Mouse (Mus musculus): Measurements from ENCODE around the gene Pagr1b. TPM values are rescaled to one million over a fixed set of nuclear protein-coding genes. Genes with fewer than 3 reads are reported as not detected.
A peak's percentile ranks its signal among the peaks of the same experiment; 100 is the strongest.

Pagr1b gene
- polyA plus RNA-seq, 1 experiment from 2014 or later: 0.32 TPM

DNA sequence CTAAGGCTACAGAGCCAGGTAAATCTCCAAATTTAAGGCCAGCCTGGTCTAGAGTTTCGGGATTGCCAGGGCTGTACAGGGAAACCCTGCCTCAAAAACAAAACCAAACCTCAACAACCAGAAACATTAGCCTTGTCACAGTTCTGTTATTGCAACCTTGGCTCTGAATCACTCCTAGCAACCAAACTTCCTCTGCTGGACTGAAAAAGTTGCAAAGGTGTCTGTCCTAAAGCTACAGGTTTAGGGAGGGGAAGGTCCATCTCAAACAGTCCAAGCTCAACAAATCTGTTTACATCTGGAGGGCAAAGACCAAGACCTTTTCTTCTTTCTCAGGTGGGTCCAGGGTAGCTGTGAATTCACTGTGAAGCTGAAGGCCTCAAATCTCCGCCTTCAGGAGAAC, 5.2 kb downstream of the Pagr1b start:
- H3K9ac ChIP-seq (replicated peaks): no peak overlapping the region
- no peak for ATAC-seq (ENCODE audit: low FRiP score, low read depth)
- H3K27me3 ChIP-seq: no peaks in the 10 kb centered on the region
- H3K27ac ChIP-seq (replicated peaks): no peak overlapping the region; the same call in 1 of the 2 replicates
- peaks cover 31% of the 10 kb centered on the region for H3K4me1 ChIP-seq
- no peaks in the 10 kb centered on the region for H3K9me3 ChIP-seq
- peaks cover 43% of the 10 kb centered on the region for H3K36me3 ChIP-seq
- WGBS: 96% methylated on average over 2 of the region's 2 CpGs
- no peak overlapping the region for H3K4me3 ChIP-seq
- H3K4me2 ChIP-seq (replicated peaks): no peak overlapping the region

DNA sequence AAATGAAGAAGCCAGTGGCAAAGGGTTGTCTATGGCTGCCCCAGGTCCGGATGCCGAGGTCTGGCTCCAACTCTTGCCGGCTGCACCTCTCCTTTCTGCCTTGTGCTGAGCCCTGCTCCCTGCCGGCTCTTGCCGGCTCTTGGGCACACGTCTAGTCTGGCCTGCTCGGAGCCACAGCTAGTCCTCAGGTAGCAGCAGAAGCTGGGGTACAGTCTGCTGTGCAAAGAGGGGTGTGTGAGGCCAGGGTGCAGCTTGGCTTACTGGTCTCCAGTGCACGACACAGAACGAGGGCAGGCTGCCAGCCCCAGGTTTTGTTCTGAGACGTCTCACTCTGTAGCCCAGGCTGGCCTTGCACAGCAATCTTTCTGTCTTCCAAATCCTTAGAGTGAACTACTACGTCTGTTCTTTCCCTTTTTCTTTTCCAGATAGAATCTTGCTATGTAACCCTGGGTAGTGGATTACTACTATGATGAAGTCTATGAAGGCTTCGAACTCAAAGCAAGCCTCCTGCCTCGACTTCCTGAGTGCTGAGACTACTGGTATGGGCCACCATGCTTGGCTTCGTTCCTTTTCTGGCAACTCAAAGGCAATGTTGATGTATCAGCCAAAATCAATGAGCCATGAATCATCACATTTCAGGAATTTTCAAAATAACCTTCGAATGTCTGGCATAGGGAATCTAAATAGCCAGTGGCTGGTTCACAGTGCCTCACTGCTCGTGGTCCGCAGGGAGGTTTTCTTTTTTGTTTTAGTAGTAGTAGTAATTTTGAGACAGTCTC, 6.8 kb downstream of the Pagr1b start:
- Histone ChIP-seq H3K4me1 (peaks cover 15% of the 10 kb centered on the region; the same call in 1 of the 2 replicates), H3K9ac (replicated peaks) (no peak overlapping the region), H3K27ac (replicated peaks) (peak overlapping the region; percentile 58; the same call in 1 of the 2 replicates), H3K36me3 (peaks cover 31% of the 10 kb centered on the region), H3K4me3 (no peak overlapping the region), H3K9me3 (no peaks in the 10 kb centered on the region), H3K27me3 (no peaks in the 10 kb centered on the region), H3K4me2 (replicated peaks) (no peak overlapping the region)
- no peak for ATAC-seq (ENCODE audit: low FRiP score, low read depth)
- 86% methylated on average over 17 of the region's 17 CpGs for WGBS

DNA sequence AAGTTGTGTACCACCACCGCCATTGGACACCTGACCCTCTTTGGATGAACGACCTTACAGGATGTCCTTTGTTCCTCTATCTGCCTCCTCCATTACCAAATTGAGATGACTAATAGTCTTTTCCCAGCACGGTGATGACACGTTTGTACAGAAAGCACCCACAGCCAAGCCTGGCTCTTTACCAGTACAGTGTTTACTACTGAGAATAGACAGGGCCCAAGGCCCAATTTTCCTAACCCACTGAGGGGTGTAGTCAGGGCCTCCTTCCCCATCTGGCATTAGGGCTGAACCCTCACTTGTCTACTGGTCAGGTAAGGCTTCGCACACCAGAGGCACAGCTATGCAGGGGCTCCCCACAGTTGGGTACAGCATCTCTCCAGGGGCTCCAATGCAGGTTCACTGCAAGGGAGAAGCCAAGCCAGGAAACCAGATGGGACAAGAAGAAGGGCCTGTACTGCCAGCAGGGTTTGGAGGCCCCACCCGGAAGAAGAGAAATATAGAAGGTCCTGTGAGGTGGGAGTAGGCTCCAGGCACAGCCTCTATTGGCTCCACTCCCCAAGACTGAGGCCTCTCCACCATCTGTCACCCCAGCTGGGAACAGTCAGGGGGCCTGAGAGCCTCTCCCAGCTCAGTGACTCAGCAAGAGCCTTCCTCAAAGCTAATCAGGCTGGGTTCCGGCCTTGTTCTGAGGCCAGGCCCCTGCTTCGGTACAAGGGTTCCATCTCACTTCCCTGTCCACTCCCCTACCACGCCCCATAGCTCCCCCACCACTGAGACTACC, 7.9 kb downstream of the Pagr1b start:
- Histone ChIP-seq H3K4me1 (peaks cover 10% of the 10 kb centered on the region; the same call in 1 of the 2 replicates), H3K4me3 (no peak overlapping the region), H3K36me3 (peaks cover 21% of the 10 kb centered on the region), H3K27me3 (no peaks in the 10 kb centered on the region), H3K27ac (replicated peaks) (peak overlapping the region; percentile 58), H3K9ac (replicated peaks) (no peak overlapping the region; the same call in 1 of the 2 replicates), H3K4me2 (replicated peaks) (no peak overlapping the region), H3K9me3 (no peaks in the 10 kb centered on the region)
- peak; percentile 70; the same call in 1 of the 2 replicates for ATAC-seq (ENCODE audit: low FRiP score, low read depth)
- WGBS: 68% methylated on average over 9 of the region's 9 CpGs

DNA sequence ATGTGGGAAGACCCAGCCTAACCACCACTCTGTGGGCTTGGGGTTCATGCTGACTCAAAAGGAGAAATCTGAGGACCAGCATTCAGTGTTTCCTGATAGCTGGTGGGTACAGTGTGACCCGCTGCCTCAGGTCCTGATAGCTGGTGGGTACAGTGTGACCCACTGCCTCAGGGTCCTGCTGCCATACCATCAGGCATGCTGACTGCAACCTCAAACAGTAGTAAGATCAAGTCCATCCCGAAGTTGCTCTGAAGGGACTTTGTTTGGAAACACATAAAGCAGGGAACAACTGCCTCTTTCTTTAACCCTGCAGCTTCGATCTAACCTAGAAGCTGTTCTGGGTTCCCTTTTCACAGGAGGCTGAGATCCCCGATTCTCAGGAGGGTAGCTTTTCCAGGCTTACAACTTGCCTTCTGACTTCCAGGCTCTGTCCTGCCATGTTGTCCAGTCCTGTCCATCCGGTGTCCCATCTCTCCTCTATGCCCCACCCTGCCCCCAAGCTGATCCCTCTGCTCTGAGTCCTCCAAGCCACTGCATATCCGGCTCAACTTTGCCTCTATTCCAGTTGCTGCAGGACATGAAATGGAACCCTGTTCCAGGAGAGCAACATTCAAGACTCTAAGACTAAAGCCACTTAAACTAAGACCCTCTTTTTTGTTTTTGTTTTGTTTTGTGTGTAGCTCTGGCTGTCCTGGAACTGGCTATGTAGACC, 8.8 kb downstream of the Pagr1b start:
- H3K36me3 ChIP-seq: peaks cover 12% of the 10 kb centered on the region
- H3K27ac ChIP-seq (replicated peaks): no peak overlapping the region
- H3K9me3 ChIP-seq: no peaks in the 10 kb centered on the region
- no peak overlapping the region for H3K4me3 ChIP-seq
- no peak overlapping the region for H3K4me2 ChIP-seq (replicated peaks)
- H3K4me1 ChIP-seq: peaks cover 10% of the 10 kb centered on the region; the same call in 1 of the 2 replicates
- H3K27me3 ChIP-seq: no peaks in the 10 kb centered on the region
- no peak overlapping the region; the same call in 1 of the 2 replicates for H3K9ac ChIP-seq (replicated peaks)
- 79% methylated on average over 6 of the region's 6 CpGs for WGBS
- ATAC-seq (ENCODE audit: low FRiP score, low read depth): no peak

DNA sequence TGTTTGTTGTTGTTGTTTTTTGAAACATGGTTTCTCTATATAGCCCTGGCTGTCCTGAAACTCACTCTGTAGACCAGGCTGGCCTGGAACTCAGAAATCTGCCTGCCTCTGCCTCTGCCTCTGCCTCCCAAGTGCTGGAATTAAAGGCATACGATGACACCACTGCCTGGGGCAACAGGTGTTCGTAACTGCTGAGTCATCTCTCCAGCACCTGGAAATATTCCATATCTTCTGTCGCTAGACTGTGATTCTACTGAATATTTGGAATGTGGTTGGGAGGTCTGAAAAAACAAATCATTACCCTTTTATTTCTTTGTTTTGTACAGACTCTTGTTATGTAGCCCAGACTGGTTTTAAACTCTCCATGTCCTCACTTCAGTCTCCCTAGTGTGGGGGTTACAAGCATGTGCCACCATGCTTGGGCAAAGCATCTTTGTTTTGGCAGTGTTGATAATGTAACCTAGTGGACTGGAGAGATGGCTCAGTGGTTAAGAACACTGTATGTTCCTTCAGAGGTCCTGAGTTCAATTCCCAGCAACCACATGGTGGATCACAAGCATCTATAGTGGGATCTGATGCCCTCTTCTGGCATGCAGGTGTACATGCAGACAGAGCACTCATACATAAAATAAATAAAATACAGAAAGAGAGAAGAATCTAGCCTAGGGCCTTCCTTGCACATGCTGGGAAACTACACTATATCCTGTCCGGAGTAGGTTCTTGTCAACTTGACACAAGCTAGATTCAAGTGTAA, 12.0 kb downstream of the Pagr1b start:
- 87% methylated on average over 4 of the region's 4 CpGs for WGBS
- Histone ChIP-seq H3K4me1 (peaks cover 6% of the 10 kb centered on the region; the same call in 1 of the 2 replicates), H3K36me3 (no peaks in the 10 kb centered on the region), H3K9ac (replicated peaks) (no peak overlapping the region), H3K4me3 (no peak overlapping the region), H3K27me3 (no peaks in the 10 kb centered on the region), H3K4me2 (replicated peaks) (no peak overlapping the region), H3K9me3 (no peaks in the 10 kb centered on the region), H3K27ac (replicated peaks) (no peak overlapping the region)
- ATAC-seq (ENCODE audit: low FRiP score, low read depth): no peak

DNA sequence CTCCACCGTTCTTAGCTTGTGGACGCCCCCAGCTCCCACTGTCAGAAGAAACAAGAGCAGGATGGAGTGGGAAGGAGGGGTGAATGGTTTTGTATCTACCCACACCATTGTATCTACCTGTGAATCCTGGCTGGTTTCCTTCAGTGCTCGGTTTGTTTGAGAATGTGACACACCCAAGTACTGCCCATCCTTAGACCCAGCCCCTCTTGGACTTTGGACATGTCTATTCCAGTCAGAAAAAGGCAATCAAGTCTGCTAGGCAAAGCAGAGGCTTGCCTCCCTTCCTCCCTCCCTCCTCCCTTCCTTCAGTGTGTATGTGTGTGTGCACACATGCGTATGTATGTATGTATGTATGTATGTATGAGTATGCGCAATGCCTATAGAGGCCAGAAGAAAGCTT, 12.7 kb downstream of the Pagr1b start:
- H3K27me3 ChIP-seq: no peaks in the 10 kb centered on the region
- WGBS: 91% methylated on average over 5 of the region's 5 CpGs
- H3K4me3 ChIP-seq: no peak overlapping the region
- ATAC-seq (ENCODE audit: low FRiP score, low read depth): no peak
- H3K9me3 ChIP-seq: no peaks in the 10 kb centered on the region
- H3K4me2 ChIP-seq (replicated peaks): no peak overlapping the region
- H3K27ac ChIP-seq (replicated peaks): no peak overlapping the region
- H3K9ac ChIP-seq (replicated peaks): no peak overlapping the region
- H3K36me3 ChIP-seq: no peaks in the 10 kb centered on the region
- peaks cover 4% of the 10 kb centered on the region; the same call in 1 of the 2 replicates for H3K4me1 ChIP-seq

DNA sequence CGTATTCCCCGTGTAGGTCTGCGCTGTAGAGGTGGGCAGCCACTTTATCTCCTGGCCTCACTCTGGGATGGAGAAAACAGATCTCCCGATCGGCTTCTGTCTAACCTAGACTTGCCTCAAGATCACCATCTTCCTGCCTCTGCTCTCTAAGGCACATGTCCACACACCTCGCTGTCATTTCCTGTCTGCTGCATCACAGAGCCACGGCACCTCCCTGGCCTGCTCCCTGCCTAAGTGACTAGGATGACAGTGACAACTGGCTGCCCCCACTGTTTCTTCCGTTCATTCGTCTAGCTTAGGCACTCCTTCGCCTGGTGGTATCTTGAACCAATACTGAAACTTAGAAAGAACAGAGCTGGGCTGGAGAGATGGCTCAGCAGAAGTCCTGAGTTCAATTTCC, 16.7 kb downstream of the Pagr1b start:
- ATAC-seq (ENCODE audit: low FRiP score, low read depth): no peak
- Histone ChIP-seq H3K4me1 (no peaks in the 10 kb centered on the region), H3K4me2 (replicated peaks) (no peak overlapping the region), H3K9me3 (no peaks in the 10 kb centered on the region), H3K36me3 (no peaks in the 10 kb centered on the region), H3K27me3 (no peaks in the 10 kb centered on the region), H3K9ac (replicated peaks) (no peak overlapping the region), H3K27ac (replicated peaks) (no peak overlapping the region), H3K4me3 (no peak overlapping the region)
- WGBS: 82% methylated on average over 10 of the region's 10 CpGs

DNA sequence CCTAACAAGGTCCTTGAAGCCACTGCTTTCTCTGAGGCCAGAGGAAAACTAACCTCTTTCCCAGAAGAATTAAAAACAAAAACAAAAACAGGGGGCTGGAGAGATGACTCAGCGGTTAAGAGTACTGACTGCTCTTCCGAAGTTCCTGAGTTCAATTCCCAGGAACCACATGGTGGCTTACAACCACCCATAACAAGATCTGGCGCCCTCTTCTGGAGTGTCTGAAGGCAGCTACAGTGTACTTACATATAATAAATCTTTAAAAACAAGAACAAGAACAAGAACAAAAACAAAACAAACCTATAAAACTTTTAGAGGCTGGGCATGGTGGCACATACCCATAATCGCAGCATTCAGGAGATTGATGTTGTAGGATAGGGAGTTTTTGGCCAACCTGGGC, 19.8 kb downstream of the Pagr1b start:
- no peaks in the 10 kb centered on the region for H3K9me3 ChIP-seq
- WGBS: 81% methylated on average over 4 of the region's 4 CpGs
- no peak overlapping the region for H3K4me3 ChIP-seq

DNA sequence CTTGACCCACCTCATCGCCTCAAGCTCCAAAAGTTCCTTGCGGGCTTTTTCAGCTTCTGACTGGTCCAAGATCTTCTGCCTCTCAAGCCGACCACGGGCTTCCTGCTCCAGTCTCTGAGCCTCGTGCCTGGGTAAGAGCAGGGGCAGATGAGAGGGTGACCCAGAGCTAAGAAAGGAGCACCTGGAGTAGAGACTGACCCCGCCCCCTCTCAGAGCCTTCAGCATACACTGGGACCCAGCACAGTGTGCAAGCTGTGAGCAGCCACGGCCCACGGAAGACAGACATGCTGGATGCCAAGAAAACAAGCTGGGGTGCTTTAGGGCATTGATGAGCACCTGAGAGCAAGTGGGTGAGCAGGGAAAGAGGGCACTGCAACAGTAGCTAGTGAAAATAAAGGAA, 27.5 kb downstream of the Pagr1b start:
- ATAC-seq (ENCODE audit: low FRiP score, low read depth): no peak
- H3K36me3 ChIP-seq: no peaks in the 10 kb centered on the region
- WGBS: 72% methylated on average over 8 of the region's 8 CpGs

More for the DNA sequence above, 19.8 kb downstream of the Pagr1b start:
- Histone ChIP-seq H3K4me2 (replicated peaks) (no peak overlapping the region), H3K27ac (replicated peaks) (no peak overlapping the region), H3K27me3 (peaks cover 4% of the 10 kb centered on the region; the same call in 1 of the 2 replicates), H3K4me1 (no peaks in the 10 kb centered on the region), H3K36me3 (no peaks in the 10 kb centered on the region), H3K9ac (replicated peaks) (no peak overlapping the region)
- ATAC-seq (ENCODE audit: low FRiP score, low read depth): no peak

DNA sequence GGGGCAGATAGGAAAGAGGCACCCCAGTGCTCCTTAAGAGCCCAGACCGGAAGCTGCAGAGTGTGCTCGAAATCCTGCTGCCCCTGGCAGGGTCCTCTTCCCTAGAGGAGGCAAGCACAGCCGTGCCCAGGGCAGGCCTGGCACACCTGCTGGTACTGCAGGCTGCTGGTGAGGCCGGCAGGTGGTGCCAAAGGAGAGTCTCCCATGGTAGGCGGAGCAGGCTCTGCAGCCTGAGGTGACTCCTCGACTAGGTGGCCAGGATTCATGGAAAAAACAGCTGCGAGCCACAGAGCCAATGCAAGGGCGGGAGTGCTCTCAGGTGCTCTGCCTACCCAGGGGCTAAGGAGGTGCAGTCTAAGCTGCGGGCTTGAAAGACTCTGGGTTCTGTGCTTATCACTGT, 30.0 kb downstream of the Pagr1b start:
- Histone ChIP-seq H3K4me3 (no peak overlapping the region), H3K9me3 (no peaks in the 10 kb centered on the region), H3K4me1 (no peaks in the 10 kb centered on the region), H3K4me2 (replicated peaks) (no peak overlapping the region), H3K9ac (replicated peaks) (no peak overlapping the region), H3K36me3 (peaks cover 1% of the 10 kb centered on the region; the same call in 1 of the 2 replicates), H3K27me3 (no peaks in the 10 kb centered on the region; the same call in 1 of the 2 replicates), H3K27ac (replicated peaks) (no peak overlapping the region)
- 41% methylated on average over 9 of the region's 9 CpGs for WGBS
- ATAC-seq (ENCODE audit: low FRiP score, low read depth): no peak

More for the DNA sequence above, 27.5 kb downstream of the Pagr1b start:
- Histone ChIP-seq H3K9me3 (no peaks in the 10 kb centered on the region), H3K9ac (replicated peaks) (no peak overlapping the region; the same call in 1 of the 2 replicates), H3K4me2 (replicated peaks) (no peak overlapping the region), H3K27me3 (peaks cover 4% of the 10 kb centered on the region; the same call in 1 of the 2 replicates), H3K4me3 (no peak overlapping the region), H3K27ac (replicated peaks) (no peak overlapping the region), H3K4me1 (no peaks in the 10 kb centered on the region)

Measured in midbrain, embryonic 12.5 days (tissue).